Mouse (Mus musculus): ENCODE results near the gene Tmcc2.
A peak's percentile ranks its signal among the peaks of the same experiment; 100 is the strongest.
"Not testable (repeated sequence)": the region's sequence is repeated elsewhere in the genome, so short reads cannot be mapped to it uniquely, and the experiment has no call there.

Gene Tmcc2

GRCm38 (mm10) chr1:132370681-132371173, 20.4 kb downstream of the Tmcc2 start:
- DNase-seq (ENCODE audit: low read depth, low spot score), result no peak

- peak; percentile 54 for DNase-seq (ENCODE audit: low read depth, low spot score)
These were observed 23.2 kb downstream of the Tmcc2 start for GRCm38 (mm10) chr1:132367692-132368506.

GRCm38 (mm10) chr1:132366937-132367336, 24.1 kb downstream of the Tmcc2 start:
- no peak for DNase-seq (ENCODE audit: low read depth, low spot score)

- no peak for DNase-seq (ENCODE audit: low read depth, low spot score)
These were observed 24.8 kb downstream of the Tmcc2 start for GRCm38 (mm10) chr1:132366235-132366634.

GRCm38 (mm10) chr1:132365645-132366044, 25.4 kb downstream of the Tmcc2 start:
- no peak for DNase-seq (ENCODE audit: low read depth, low spot score)

GRCm38 (mm10) chr1:132364896-132365557, 26.1 kb downstream of the Tmcc2 start:
- DNase-seq (ENCODE audit: low read depth, low spot score), result no peak

GRCm38 (mm10) chr1:132364388-132364787, 26.7 kb downstream of the Tmcc2 start:
- no peak for DNase-seq (ENCODE audit: low read depth, low spot score)

- DNase-seq (ENCODE audit: low read depth, low spot score), result no peak
These were observed 29.1 kb downstream of the Tmcc2 start for GRCm38 (mm10) chr1:132361959-132362358.

GRCm38 (mm10) chr1:132356841-132357240, 34.2 kb downstream of the Tmcc2 start:
- DNase-seq (ENCODE audit: low read depth, low spot score), result no peak

- DNase-seq (ENCODE audit: low read depth, low spot score), result peak; percentile 74
These were observed 35.2 kb downstream of the Tmcc2 start for GRCm38 (mm10) chr1:132355841-132356242.

- DNase-seq (ENCODE audit: low read depth, low spot score), result no peak
These were observed 35.9 kb downstream of the Tmcc2 start for GRCm38 (mm10) chr1:132355162-132355601.

GRCm38 (mm10) chr1:132354234-132354633, 36.8 kb downstream of the Tmcc2 start:
- DNase-seq (ENCODE audit: low read depth, low spot score), result no peak

- no peak for DNase-seq (ENCODE audit: low read depth, low spot score)
These were observed 37.7 kb downstream of the Tmcc2 start for GRCm38 (mm10) chr1:132353389-132353788.

GRCm38 (mm10) chr1:132351058-132351457, 40.0 kb downstream of the Tmcc2 start:
- no peak for DNase-seq (ENCODE audit: low read depth, low spot score)

GRCm38 (mm10) chr1:132349601-132350000, 41.5 kb downstream of the Tmcc2 start:
- DNase-seq (ENCODE audit: low read depth, low spot score), result not testable (repeated sequence)

- DNase-seq (ENCODE audit: low read depth, low spot score), result not testable (repeated sequence)
These were observed 42.0 kb downstream of the Tmcc2 start for GRCm38 (mm10) chr1:132349049-132349448.

- DNase-seq (ENCODE audit: low read depth, low spot score), result no peak
These were observed 42.7 kb downstream of the Tmcc2 start for GRCm38 (mm10) chr1:132348401-132348800.

GRCm38 (mm10) chr1:132346951-132347350, 44.1 kb downstream of the Tmcc2 start:
- DNase-seq (ENCODE audit: low read depth, low spot score), result no peak

- no peak for DNase-seq (ENCODE audit: low read depth, low spot score)
These were observed 44.8 kb downstream of the Tmcc2 start for GRCm38 (mm10) chr1:132346134-132346851.

- DNase-seq (ENCODE audit: low read depth, low spot score), result no peak
These were observed 45.6 kb downstream of the Tmcc2 start for GRCm38 (mm10) chr1:132345514-132345913.

- no peak for DNase-seq (ENCODE audit: low read depth, low spot score)
These were observed 47.4 kb downstream of the Tmcc2 start for GRCm38 (mm10) chr1:132343656-132344055.

GRCm38 (mm10) chr1:132343191-132343590, 47.9 kb downstream of the Tmcc2 start:
- no peak for DNase-seq (ENCODE audit: low read depth, low spot score)

Measured in CD4-positive helper T cell, adult 2 months (primary cell).